Mouse (Mus musculus) lung, postnatal 0 days (tissue): ENCODE data around the gene Gmppa. TPM values are rescaled to one million over a fixed set of nuclear protein-coding genes. Genes with fewer than 3 reads are reported as not detected.

ENCODE experiments used
- ATAC-seq: fragments of 200-750 bp; cut with Nextera tagmentation; 2 replicates; pipeline ENCODE4 v1.8.0; 2017; ENCODE audit warnings: moderate library complexity
- DNase-seq: peaks from one replicate; pipeline ENCODE4 v3.0.0-alpha.2; 2016; ENCODE audit warnings: low spot score
- H3K27ac ChIP-seq: fragments of 300-500 bp; sonication (generic); 2 replicates; pipeline ENCODE4 v1.5.1; 2014; ENCODE audit warnings: antibody characterized with exemption, mild to moderate bottlenecking, low read length, mixed read lengths
- H3K27me3 ChIP-seq: fragments of 300-500 bp; sonication (generic); replicated peaks from 2 replicates; pipeline ENCODE4 v1.6.1; 2014; ENCODE audit warnings: low read length, mixed read lengths; ENCODE audit not compliant: insufficient read depth
- H3K36me3 ChIP-seq: fragments of 300-500 bp; sonication (generic); 2 replicates; pipeline ENCODE4 v1.6.1; 2014; ENCODE audit warnings: low read length, mixed read lengths; ENCODE audit not compliant: insufficient read depth
- H3K4me1 ChIP-seq: fragments of 300-500 bp; sonication (generic); 2 replicates; pipeline ENCODE4 v1.6.1; 2014; ENCODE audit warnings: antibody characterized with exemption, low read depth, low read length, mixed read lengths; ENCODE audit not compliant: insufficient read depth
- H3K4me2 ChIP-seq: fragments of 300-500 bp; sonication (generic); replicated peaks from 2 replicates; pipeline ENCODE4 v1.6.1; 2014; ENCODE audit warnings: low read depth, mild to moderate bottlenecking, low read length, moderate library complexity, mixed read lengths
- H3K4me3 ChIP-seq: fragments of 300-500 bp; sonication (generic); 2 replicates; pipeline ENCODE4 v1.5.1; 2014; ENCODE audit warnings: low read depth, low read length
- H3K9ac ChIP-seq: fragments of 300-500 bp; sonication (generic); replicated peaks from 2 replicates; pipeline ENCODE4 v1.6.1; 2014; ENCODE audit warnings: low read depth, mild to moderate bottlenecking
- H3K9me3 ChIP-seq: fragments of 300-500 bp; sonication (generic); 2 replicates; pipeline ENCODE4 v1.6.1; 2016; ENCODE audit warnings: low read length, mixed read lengths
- CTCF ChIP-seq: IDR thresholded peaks from 2 replicates; pipeline ENCODE4 v1.5.1; 2016; ENCODE audit warnings: antibody characterized with exemption, mild to moderate bottlenecking
- EP300 ChIP-seq: IDR thresholded peaks from 2 replicates; pipeline ENCODE4 v1.6.1; 2016; ENCODE audit warnings: antibody characterized with exemption, mild to moderate bottlenecking, control low read depth
- WGBS: fragments of 180-500 bp; shearing (Covaris S2); extraction: QIAGEN DNeasy Blood & Tissue Kit; methylation state at CpG from one replicate; pipeline ENCODE4 v1.1.7; 2014; 5-methylcytosine and 5-hydroxymethylcytosine counted together
- polyA plus RNA-seq: library from polyadenylated mRNA; unstranded; fragments of >200 nt; fragmentation: Nextera tagmentation; extraction: Ambion mirVana; gene quantifications from 2 replicates; pipeline ENCODE4 v1.2.1, GENCODE M21; 2015

Gene Gmppa
- polyA plus RNA-seq, 1 experiment from 2014 or later, result 58.9 TPM

GRCm38 (mm10) chr1:75449377-75450135, 13.8 kb downstream of the Gmppa start:
- H3K36me3 ChIP-seq, result no peaks in the 10 kb centered on the region
- no peak overlapping the region for H3K4me2 ChIP-seq
- no peak overlapping the region for H3K4me3 ChIP-seq
- ATAC-seq (no peak), DNase-seq (no peak)
- peaks cover 58% of the 10 kb centered on the region for H3K27me3 ChIP-seq
- TF ChIP-seq CTCF (no peak), EP300 (no peak)
- H3K27ac ChIP-seq, result no peak overlapping the region
- H3K4me1 ChIP-seq, result peaks cover 9% of the 10 kb centered on the region; the same call in 1 of the 2 replicates
- H3K9ac ChIP-seq, result no peak overlapping the region
- 16% methylated on average over 8 of the region's 8 CpGs for WGBS
- no peaks in the 10 kb centered on the region for H3K9me3 ChIP-seq

GRCm38 (mm10) chr1:75450314-75451005, 14.7 kb downstream of the Gmppa start, which contains the start of gene Asic4:
Asic4 (plus strand) TSS chr1:75450436.
- no peak for DNase-seq
- H3K4me1 ChIP-seq, result peaks cover 9% of the 10 kb centered on the region; the same call in 1 of the 2 replicates
- peak within 1 kb of the TSS; percentile 43 for H3K4me2 ChIP-seq
- peaks cover 57% of the 10 kb centered on the region for H3K27me3 ChIP-seq
- H3K27ac ChIP-seq, result no peak within 1 kb of the TSS
- ATAC-seq, result no peak
- H3K9me3 ChIP-seq, result no peaks in the 10 kb centered on the region
- H3K9ac ChIP-seq, result no peak within 1 kb of the TSS
- WGBS, result 2% methylated on average over 34 of the region's 35 CpGs
- H3K4me3 ChIP-seq, result 0 out of 2 replicates have a peak within 1 kb of the TSS, but pooled peaks have one; percentile 3
- TF ChIP-seq CTCF (no peak), EP300 (no peak)
- H3K36me3 ChIP-seq, result no peaks in the 10 kb centered on the region

DNA sequence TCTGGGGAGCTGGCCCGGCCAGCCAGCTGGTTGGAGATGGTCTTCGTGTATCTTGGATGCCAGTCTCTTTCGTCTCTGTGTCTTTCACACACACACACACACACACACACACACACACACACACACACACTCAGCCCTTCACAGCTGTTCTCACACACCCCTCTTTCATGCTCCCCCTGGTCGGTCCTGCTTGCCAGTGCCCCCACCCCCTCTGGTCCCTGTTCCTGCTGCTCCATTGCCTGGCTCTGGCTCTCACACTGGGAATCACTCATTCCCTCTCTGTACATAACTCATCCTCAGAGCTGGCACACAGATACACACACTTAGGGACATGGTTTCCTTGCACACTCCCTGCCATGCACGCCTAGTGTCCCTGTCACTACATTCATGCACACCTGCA, 16.2 kb downstream of the Gmppa start:
- Histone ChIP-seq H3K4me1 (peaks cover 9% of the 10 kb centered on the region; the same call in 1 of the 2 replicates), H3K27me3 (peaks cover 55% of the 10 kb centered on the region)

GRCm38 (mm10) chr1:75455433-75455832, 19.7 kb downstream of the Gmppa start:
- peaks cover 6% of the 10 kb centered on the region for H3K4me1 ChIP-seq
- TF ChIP-seq EP300 (no peak), CTCF (no peak)

More for the DNA sequence above, 16.2 kb downstream of the Gmppa start:
- WGBS, result 57% methylated on average over 5 of the region's 5 CpGs
- no peak overlapping the region for H3K9ac ChIP-seq
- H3K27ac ChIP-seq, result no peak overlapping the region
- ATAC-seq, result no peak
- no peak overlapping the region for H3K4me3 ChIP-seq
- H3K4me2 ChIP-seq, result no peak overlapping the region
- H3K9me3 ChIP-seq, result no peaks in the 10 kb centered on the region
- TF ChIP-seq CTCF (no peak), EP300 (no peak)
- H3K36me3 ChIP-seq, result no peaks in the 10 kb centered on the region
- DNase-seq, result no peak

DNA sequence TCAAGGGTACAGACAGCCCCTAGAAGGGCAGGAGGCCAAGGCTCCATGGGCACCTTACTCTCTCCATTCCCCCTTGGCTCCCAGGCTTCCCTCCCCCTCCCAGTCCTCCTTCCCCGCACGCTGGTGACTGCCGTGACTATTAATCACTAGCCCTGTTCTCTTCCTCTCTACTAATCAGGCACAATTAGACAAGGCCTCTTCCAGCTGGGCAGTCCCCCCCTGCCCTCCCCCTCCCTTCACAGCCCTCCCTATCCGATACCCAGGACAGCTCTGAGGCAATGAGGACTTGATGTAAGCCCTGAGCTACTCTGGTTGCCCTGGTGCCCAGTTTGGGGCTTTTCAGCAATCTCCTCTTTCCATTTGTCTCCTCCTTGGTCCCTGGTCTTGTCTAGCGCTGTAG, 20.2 kb downstream of the Gmppa start:
- Histone ChIP-seq H3K9me3 (no peaks in the 10 kb centered on the region), H3K4me2 (no peak overlapping the region), H3K4me3 (no peak overlapping the region), H3K27ac (no peak overlapping the region), H3K27me3 (peaks cover 24% of the 10 kb centered on the region), H3K36me3 (no peaks in the 10 kb centered on the region), H3K4me1 (peaks cover 4% of the 10 kb centered on the region; the same call in 1 of the 2 replicates), H3K9ac (no peak overlapping the region)
- ATAC-seq (no peak), DNase-seq (no peak)
- WGBS, result 38% methylated on average over 5 of the region's 5 CpGs
- TF ChIP-seq EP300 (no peak), CTCF (no peak)

More at GRCm38 (mm10) chr1:75455433-75455832, 19.7 kb downstream of the Gmppa start:
- Histone ChIP-seq H3K36me3 (no peaks in the 10 kb centered on the region), H3K4me2 (no peak overlapping the region), H3K4me3 (no peak overlapping the region), H3K27me3 (peaks cover 29% of the 10 kb centered on the region), H3K9ac (no peak overlapping the region), H3K27ac (no peak overlapping the region), H3K9me3 (no peaks in the 10 kb centered on the region)
- DNase-seq (no peak), ATAC-seq (no peak)
- 68% methylated on average over 3 of the region's 3 CpGs for WGBS

- Histone ChIP-seq H3K27me3 (peaks cover 19% of the 10 kb centered on the region; the same call in 1 of the 2 replicates), H3K4me2 (no peak overlapping the region)
- DNase-seq, result no peak
These were observed 21.2 kb downstream of the Gmppa start for GRCm38 (mm10) chr1:75456746-75457564.

More at GRCm38 (mm10) chr1:75456746-75457564, 21.2 kb downstream of the Gmppa start:
- Histone ChIP-seq H3K9me3 (no peaks in the 10 kb centered on the region), H3K4me3 (no peak overlapping the region), H3K4me1 (peaks cover 4% of the 10 kb centered on the region; the same call in 1 of the 2 replicates), H3K27ac (no peak overlapping the region), H3K9ac (no peak overlapping the region), H3K36me3 (no peaks in the 10 kb centered on the region)
- no peak for ATAC-seq
- 16% methylated on average over 14 of the region's 14 CpGs for WGBS
- TF ChIP-seq CTCF (peak; percentile 61), EP300 (no peak)
